ENCODE assay signal across 8 mouse cellular contexts in the genomic region with DNA sequence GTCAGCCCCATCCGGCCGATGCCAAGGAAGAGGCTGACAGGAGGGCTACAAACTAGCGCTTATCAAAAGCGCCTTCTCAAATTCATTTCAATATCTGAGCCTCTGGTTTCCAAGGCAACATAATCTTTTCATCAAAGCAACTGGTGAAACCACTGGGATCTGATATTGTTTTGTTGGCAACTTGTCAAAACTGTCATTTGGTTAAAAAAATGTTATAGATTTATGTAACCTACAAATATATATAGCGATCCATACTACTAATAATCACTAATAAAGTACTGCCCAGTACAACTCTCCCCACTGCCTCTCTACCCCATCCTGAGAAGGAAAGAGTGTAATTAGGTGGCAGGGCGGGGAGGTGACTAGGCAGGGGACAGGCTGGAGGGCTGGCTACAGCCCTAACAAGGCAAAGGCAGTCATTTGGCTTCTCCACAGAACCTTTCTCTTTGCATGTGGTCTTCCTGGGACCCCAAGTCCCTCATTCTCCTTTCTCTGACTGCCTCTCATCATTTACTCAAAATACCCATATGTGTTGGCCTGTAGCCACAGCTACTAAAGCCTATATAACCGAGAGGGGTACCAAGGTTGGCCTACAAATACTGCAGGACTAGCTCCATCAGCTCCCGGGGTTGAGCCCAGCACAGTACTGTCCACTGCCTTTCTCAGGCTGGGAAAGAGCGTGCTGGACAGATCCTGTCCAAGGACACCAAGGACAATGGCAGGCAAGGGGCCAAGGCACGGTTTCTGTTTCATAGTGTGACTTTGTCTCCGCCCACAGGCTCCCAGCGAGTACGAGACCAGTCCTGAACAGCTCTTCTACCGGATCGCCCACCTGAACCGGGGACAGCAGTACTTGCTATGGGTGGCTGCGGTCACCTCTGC.
DNase-seq lines count a peak whose midpoint lies in the region; ATAC-seq and TF ChIP-seq lines count a peak whose summit lies in the region.

No protein-coding gene starts in this region.

- 76% methylated on average over 17 of the region's 17 CpGs for WGBS in hindbrain, embryonic 12.5 days
- WGBS in hindbrain, embryonic 11.5 days = 75% methylated on average over 17 of the region's 17 CpGs
- 44% methylated on average over 17 of the region's 17 CpGs for WGBS in forebrain, postnatal 0 days

- H3K4me2 ChIP-seq in hindbrain, embryonic 12.5 days (replicated peaks) = no peak overlapping the region
- H3K4me2 ChIP-seq in hindbrain, embryonic 11.5 days (replicated peaks; ENCODE audit: low read depth, low read length) = no peak overlapping the region
- no peak overlapping the region for H3K4me2 ChIP-seq in forebrain, postnatal 0 days (ENCODE audit: low read depth)

- H3K9ac ChIP-seq in hindbrain, embryonic 12.5 days = no peak overlapping the region
- no peak overlapping the region for H3K9ac ChIP-seq in hindbrain, embryonic 11.5 days (ENCODE audit: low read depth, low read length)
- no peak overlapping the region for H3K9ac ChIP-seq in forebrain, postnatal 0 days

- H3K36me3 ChIP-seq in hindbrain, embryonic 12.5 days = no peaks in the 10 kb centered on the region
- H3K36me3 ChIP-seq in hindbrain, embryonic 11.5 days (ENCODE audit: control insufficient read depth, insufficient read depth, low read length) = no peaks in the 10 kb centered on the region
- peaks cover 31% of the 10 kb centered on the region for H3K36me3 ChIP-seq in forebrain, postnatal 0 days (ENCODE audit: insufficient read depth)

- H3K9me3 ChIP-seq in hindbrain, embryonic 12.5 days (replicated peaks) = no peaks in the 10 kb centered on the region
- no peaks in the 10 kb centered on the region for H3K9me3 ChIP-seq in hindbrain, embryonic 11.5 days (ENCODE audit: control insufficient read depth, low read length)
- no peaks in the 10 kb centered on the region for H3K9me3 ChIP-seq in forebrain, postnatal 0 days (ENCODE audit: low read length)

- no peak for TF ChIP-seq CTCF in forebrain, postnatal 0 days (IDR thresholded peaks at IDR 0.05; ENCODE audit: low read depth)

- peaks cover 16% of the 10 kb centered on the region for H3K4me1 ChIP-seq in hindbrain, embryonic 12.5 days
- no peaks in the 10 kb centered on the region for H3K4me1 ChIP-seq in hindbrain, embryonic 11.5 days (replicated peaks; ENCODE audit: control insufficient read depth, insufficient read depth, low read length)
- peaks cover 7% of the 10 kb centered on the region; the same call in 1 of the 2 replicates for H3K4me1 ChIP-seq in forebrain, postnatal 0 days (ENCODE audit: insufficient read depth)

- no peak for ATAC-seq in hindbrain, embryonic 12.5 days (ENCODE audit: low FRiP score)
- ATAC-seq in hindbrain, embryonic 11.5 days (ENCODE audit: low FRiP score) = no peak
- ATAC-seq in forebrain, postnatal 0 days = peak; percentile 34
- no peak for ATAC-seq in erythroblast, adult 5-6 weeks (replicated peaks; ENCODE audit: low FRiP score, poor library complexity, severe bottlenecking)

- peak overlapping the region; percentile 31; the same call in 1 of the 2 replicates for H3K27ac ChIP-seq in hindbrain, embryonic 12.5 days
- no peak overlapping the region for H3K27ac ChIP-seq in hindbrain, embryonic 11.5 days (ENCODE audit: low read depth, low read length)
- H3K27ac ChIP-seq in forebrain, postnatal 0 days (ENCODE audit: low read depth, low read length) = peak overlapping the region; percentile 46

- peaks cover 7% of the 10 kb centered on the region; the same call in 1 of the 2 replicates for H3K27me3 ChIP-seq in hindbrain, embryonic 12.5 days
- no peaks in the 10 kb centered on the region for H3K27me3 ChIP-seq in hindbrain, embryonic 11.5 days (ENCODE audit: control insufficient read depth, insufficient read depth, low read length)
- H3K27me3 ChIP-seq in forebrain, postnatal 0 days (ENCODE audit: insufficient read depth, low read length) = no peaks in the 10 kb centered on the region

- H3K4me3 ChIP-seq in hindbrain, embryonic 12.5 days = no peak overlapping the region
- no peak overlapping the region for H3K4me3 ChIP-seq in hindbrain, embryonic 11.5 days (ENCODE audit: low read depth, low read length)
- H3K4me3 ChIP-seq in forebrain, postnatal 0 days (ENCODE audit: low read depth, low read length) = no peak overlapping the region

- DNase-seq in hindbrain, embryonic 11.5 days (ENCODE audit: low spot score) = no peak
- DNase-seq in adrenal gland, adult 8-10 months = peak; percentile 49
- DNase-seq in forebrain, postnatal 0 days = peak; percentile 27
- peak; percentile 9 to 58 for DNase-seq in kidney, postnatal 36 days
- DNase-seq in ovary, adult 18-20 months (ENCODE audit: low spot score) = peak; percentile 42
- no peak for DNase-seq in spleen, postnatal 36 days (ENCODE audit: low spot score in 2 of 2)

Comparison
In these comparisons a context has a peak if more than half of its experiments do, and no peak if none do; other contexts are left out.
1. DNase-seq: peak in adrenal gland, adult 8-10 months (single experiment), forebrain, postnatal 0 days (single experiment), kidney, postnatal 36 days (2 of 2) and ovary, adult 18-20 months (single experiment); none in hindbrain, embryonic 11.5 days (single experiment) and spleen, postnatal 36 days (0 of 2).